Mouse (Mus musculus) liver, adult 2 months (tissue): ENCODE results near the gene F9.
A peak's percentile ranks its signal among the peaks of the same experiment; 100 is the strongest.

Experiments used
- CTCF ChIP-seq: fragments of 200-500 bp; IDR thresholded peaks from 2 replicates; pipeline ENCODE4 v1.5.1; 2011; ENCODE audit warnings: low read depth, low read length, control low read depth
- POLR2A ChIP-seq: fragments of 200-500 bp; IDR thresholded peaks from 2 replicates; pipeline ENCODE4 v1.6.1; 2011; ENCODE audit warnings: low read length, control low read depth; ENCODE audit not compliant: insufficient read depth; ENCODE audit errors: extremely low read depth

GRCm38 (mm10) chrX:60026654-60027053, 27.4 kb downstream of the F9 start:
- TF ChIP-seq CTCF (peak; percentile 39; the same call in 1 of the 2 replicates), POLR2A (no peak)
